Mouse (Mus musculus) stomach, postnatal 0 days (tissue): ENCODE results near the gene Usp46.

ENCODE experiments used
- CTCF ChIP-seq: IDR thresholded peaks from 2 replicates; pipeline ENCODE4 v1.5.1; 2016; ENCODE audit warnings: antibody characterized with exemption, low read depth, mild to moderate bottlenecking, moderate library complexity
- EP300 ChIP-seq: optimal IDR thresholded peaks from 2 replicates; pipeline ENCODE3; 2016; ENCODE audit warnings: antibody characterized with exemption

DNA sequence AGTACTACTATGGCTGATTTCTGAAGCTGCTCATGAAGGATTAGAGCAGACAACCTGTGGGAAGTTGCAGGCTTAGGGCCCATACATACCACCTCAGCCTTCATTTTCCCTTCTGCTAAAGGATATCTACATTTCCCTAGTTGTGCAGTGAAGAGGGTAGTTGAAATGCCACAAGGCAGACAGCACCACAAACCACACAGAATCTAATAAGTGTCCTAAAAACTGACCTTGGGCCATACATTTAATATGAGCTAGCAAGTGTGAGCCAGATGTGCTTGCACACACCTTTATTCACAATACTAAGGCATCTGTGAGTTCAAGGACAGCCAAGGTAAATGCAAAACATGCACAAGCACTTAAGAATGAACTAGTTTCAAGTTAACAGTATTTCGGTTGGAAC lies 27.8 kb upstream of the Usp46 start:
- no peak for TF ChIP-seq CTCF
- TF ChIP-seq EP300 = no peak
